Mouse (Mus musculus) forelimb bud, embryonic 11.5 days (tissue): ENCODE results near the gene St6galnac3.

ENCODE experiments used
- DNase-seq: peaks from one replicate; pipeline ENCODE4 v3.0.0-alpha.2; 2012; ENCODE audit warnings: low read depth, low spot score

Gene St6galnac3

GRCm38 (mm10) chr3:153472583-153473471 lies 252.1 kb downstream of the St6galnac3 start:
- DNase-seq = no peak

- no peak for DNase-seq
Measured at GRCm38 (mm10) chr3:153463849-153464248, 261.1 kb downstream of the St6galnac3 start.

- DNase-seq = no peak
Measured at GRCm38 (mm10) chr3:153460173-153460572, 264.8 kb downstream of the St6galnac3 start.

- no peak for DNase-seq
Measured at GRCm38 (mm10) chr3:153458593-153458992, 266.4 kb downstream of the St6galnac3 start.

GRCm38 (mm10) chr3:153457701-153458100 lies 267.3 kb downstream of the St6galnac3 start:
- DNase-seq = no peak

- DNase-seq = no peak
Measured at GRCm38 (mm10) chr3:153457203-153457602, 267.8 kb downstream of the St6galnac3 start.

GRCm38 (mm10) chr3:153456227-153456626 lies 268.7 kb downstream of the St6galnac3 start:
- DNase-seq = no peak

GRCm38 (mm10) chr3:153453127-153454049 lies 271.6 kb downstream of the St6galnac3 start:
- no peak for DNase-seq

GRCm38 (mm10) chr3:153452299-153452996 lies 272.5 kb downstream of the St6galnac3 start:
- no peak for DNase-seq

- DNase-seq = no peak
Measured at GRCm38 (mm10) chr3:153441329-153441728, 283.6 kb downstream of the St6galnac3 start.

GRCm38 (mm10) chr3:153436076-153437021 lies 288.6 kb downstream of the St6galnac3 start:
- no peak for DNase-seq

- peak; percentile 8 for DNase-seq
Measured at GRCm38 (mm10) chr3:153433010-153433409, 292.0 kb downstream of the St6galnac3 start.

- no peak for DNase-seq
Measured at GRCm38 (mm10) chr3:153432053-153432816, 292.7 kb downstream of the St6galnac3 start.

- DNase-seq = no peak
Measured at GRCm38 (mm10) chr3:153429840-153430239, 295.1 kb downstream of the St6galnac3 start.

GRCm38 (mm10) chr3:153421918-153422290 lies 303.1 kb downstream of the St6galnac3 start:
- DNase-seq = no peak

- DNase-seq = no peak
Measured at GRCm38 (mm10) chr3:153421060-153421917, 303.7 kb downstream of the St6galnac3 start.

GRCm38 (mm10) chr3:153419331-153419730 lies 305.6 kb downstream of the St6galnac3 start:
- no peak for DNase-seq

GRCm38 (mm10) chr3:153417001-153417400 lies 308.0 kb downstream of the St6galnac3 start:
- no peak for DNase-seq

GRCm38 (mm10) chr3:153416383-153416782 lies 308.6 kb downstream of the St6galnac3 start:
- no peak for DNase-seq
